Mouse (Mus musculus): ENCODE measurements at regions not wholly inside any gene's neighbourhood (a gene's known extent, or its start where the extent isn't known, plus 50 kb on each side); places are given as distances from the start of the nearest gene placed in this dataset.

DNA sequence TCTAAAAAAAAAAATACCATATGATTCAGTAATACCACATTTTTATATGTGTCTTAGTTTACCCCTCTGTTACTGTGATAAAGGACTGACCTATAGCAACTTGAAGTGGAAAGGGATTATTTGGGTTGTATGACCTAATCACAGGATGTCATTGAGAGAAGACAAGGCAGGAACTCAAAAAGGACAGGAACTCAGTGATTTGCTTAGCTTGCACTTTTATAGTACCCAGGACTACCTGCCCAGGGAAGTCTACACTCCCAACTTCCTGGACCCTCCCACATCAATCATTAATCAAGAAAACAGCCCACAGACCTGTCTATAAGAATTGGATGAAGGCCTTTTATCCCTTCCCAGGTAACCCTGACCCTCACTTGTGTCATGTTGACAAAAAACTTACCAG is 303.0 kb upstream of the Xrcc4 start:
- no peak overlapping the region for H3K4me3 ChIP-seq (ENCODE audit: extremely low read depth, insufficient read depth, insufficient read length)
- no peak for DNase-seq (ENCODE audit: low read depth in 1 of 2, low spot score in 2 of 2)
- no peak overlapping the region for H3K27ac ChIP-seq (ENCODE audit: insufficient read depth, low read length)
- H3K27me3 ChIP-seq (ENCODE audit: control insufficient read depth, insufficient read depth, low read length): no peaks in the 10 kb centered on the region
- H3K36me3 ChIP-seq (ENCODE audit: control insufficient read depth, insufficient read depth, low read length): no peaks in the 10 kb centered on the region
- no peak for TF ChIP-seq CTCF (IDR thresholded peaks at IDR 0.05; ENCODE audit: extremely low read depth, insufficient read depth, insufficient read length, insufficient replicate concordance)
- TF ChIP-seq POLR2A (IDR thresholded peaks at IDR 0.05; ENCODE audit: low read depth, low read length): no peak
- H3K4me1 ChIP-seq (ENCODE audit: control insufficient read depth, insufficient read depth, insufficient read length): no peaks in the 10 kb centered on the region

DNA sequence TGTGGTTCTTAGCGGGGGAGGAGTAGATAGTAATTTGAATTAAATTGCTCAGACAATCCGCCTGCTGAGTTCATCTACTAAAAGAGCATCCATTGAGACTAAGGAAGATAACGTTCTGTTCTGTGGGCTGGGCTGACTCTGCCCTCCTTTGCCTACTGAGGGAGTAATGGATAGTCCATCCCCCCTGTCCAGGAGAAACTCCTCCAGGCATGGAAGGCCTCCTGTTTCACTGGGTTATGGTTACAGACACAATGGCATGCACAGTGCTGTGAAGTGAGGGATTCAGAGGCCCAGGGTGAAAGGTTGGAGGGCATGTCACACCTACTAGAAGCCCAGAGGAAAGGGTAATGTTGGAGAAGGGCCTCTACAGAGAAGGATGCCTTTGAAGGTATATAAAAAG is 287.2 kb upstream of the Xrcc4 start:
- H3K4me3 ChIP-seq (ENCODE audit: extremely low read depth, insufficient read depth, insufficient read length): no peak overlapping the region
- WGBS: 84% methylated on average over 3 of the region's 3 CpGs
- H3K36me3 ChIP-seq (ENCODE audit: control insufficient read depth, insufficient read depth, low read length): no peaks in the 10 kb centered on the region
- TF ChIP-seq POLR2A (IDR thresholded peaks at IDR 0.05; ENCODE audit: low read depth, low read length) (no peak), CTCF (IDR thresholded peaks at IDR 0.05; ENCODE audit: extremely low read depth, insufficient read depth, insufficient read length, insufficient replicate concordance) (no peak)
- no peaks in the 10 kb centered on the region for H3K27me3 ChIP-seq (ENCODE audit: control insufficient read depth, insufficient read depth, low read length)
- no peak overlapping the region for H3K27ac ChIP-seq (ENCODE audit: insufficient read depth, low read length)
- no peak for DNase-seq (ENCODE audit: low read depth in 1 of 2, low spot score in 2 of 2)
- no peaks in the 10 kb centered on the region for H3K4me1 ChIP-seq (ENCODE audit: control insufficient read depth, insufficient read depth, insufficient read length)

DNA sequence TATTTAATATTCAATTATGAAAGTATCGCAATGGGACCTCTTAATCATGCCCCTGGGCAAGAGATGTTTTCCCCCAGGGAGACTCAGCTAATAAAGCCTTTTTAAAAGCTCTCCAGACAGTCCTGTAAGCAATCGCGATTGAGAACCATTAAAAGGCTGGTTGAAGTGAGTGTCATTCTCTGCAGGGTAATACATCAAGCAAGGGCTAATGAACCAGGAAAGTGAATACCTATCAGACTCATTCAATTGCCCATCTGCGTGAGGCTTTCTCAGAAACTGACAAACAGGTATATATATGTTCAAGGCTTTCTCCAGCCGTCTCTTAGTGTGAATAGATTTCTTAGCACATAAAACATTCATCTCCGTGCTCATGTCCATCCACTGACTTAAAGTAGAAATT is 286.8 kb upstream of the Xrcc4 start:
- no peak overlapping the region for H3K27ac ChIP-seq (ENCODE audit: insufficient read depth, low read length)
- H3K4me3 ChIP-seq (ENCODE audit: extremely low read depth, insufficient read depth, insufficient read length): no peak overlapping the region
- DNase-seq (ENCODE audit: low read depth in 1 of 2, low spot score in 2 of 2): no peak
- TF ChIP-seq POLR2A (IDR thresholded peaks at IDR 0.05; ENCODE audit: low read depth, low read length): no peak
- TF ChIP-seq CTCF (IDR thresholded peaks at IDR 0.05; ENCODE audit: extremely low read depth, insufficient read depth, insufficient read length, insufficient replicate concordance): no peak
- 89% methylated on average over 6 of the region's 6 CpGs for WGBS
- no peaks in the 10 kb centered on the region for H3K36me3 ChIP-seq (ENCODE audit: control insufficient read depth, insufficient read depth, low read length)
- H3K4me1 ChIP-seq (ENCODE audit: control insufficient read depth, insufficient read depth, insufficient read length): no peaks in the 10 kb centered on the region
- H3K27me3 ChIP-seq (ENCODE audit: control insufficient read depth, insufficient read depth, low read length): no peaks in the 10 kb centered on the region

DNA sequence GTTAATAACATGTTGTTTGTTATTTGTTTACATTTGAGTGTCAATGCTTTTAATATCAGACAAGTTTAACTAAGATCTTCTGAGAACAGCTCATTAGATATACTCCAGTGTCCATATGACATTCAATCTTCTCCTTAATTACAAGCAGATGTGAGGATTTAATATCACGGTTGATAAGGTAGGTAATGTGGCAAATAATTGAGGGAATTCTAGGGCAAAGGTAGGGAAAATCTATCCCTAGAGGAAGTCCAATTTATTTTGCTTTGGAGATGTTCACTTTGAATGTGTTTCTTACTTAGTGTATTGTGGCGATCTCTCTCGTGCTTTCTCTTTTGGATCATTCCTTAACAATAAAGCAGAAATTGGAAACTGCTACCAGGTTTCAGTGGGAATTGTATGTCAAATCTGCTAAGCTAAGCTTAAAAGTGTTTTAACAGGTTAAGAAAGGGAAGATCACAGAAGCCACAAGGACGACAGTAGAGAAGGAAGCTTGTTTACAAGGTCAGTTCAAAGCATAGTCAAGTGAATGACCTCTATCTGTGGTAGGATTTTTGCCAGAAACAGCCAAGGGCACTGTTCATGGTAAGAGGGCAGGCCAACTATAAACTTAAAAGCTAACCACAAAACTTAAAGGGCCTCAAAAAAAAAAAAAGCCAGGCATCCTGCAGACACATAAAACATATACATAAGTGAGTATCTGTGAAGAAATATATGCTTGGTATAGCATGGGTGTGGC is 282.2 kb upstream of the Xrcc4 start:
- no peaks in the 10 kb centered on the region for H3K4me1 ChIP-seq (ENCODE audit: control insufficient read depth, insufficient read depth, insufficient read length)
- 82% methylated on average over 4 of the region's 4 CpGs for WGBS
- TF ChIP-seq CTCF (IDR thresholded peaks at IDR 0.05; ENCODE audit: extremely low read depth, insufficient read depth, insufficient read length, insufficient replicate concordance): no peak
- no peak for TF ChIP-seq POLR2A (IDR thresholded peaks at IDR 0.05; ENCODE audit: low read depth, low read length)
- H3K27ac ChIP-seq (ENCODE audit: insufficient read depth, low read length): no peak overlapping the region
- H3K4me3 ChIP-seq (ENCODE audit: extremely low read depth, insufficient read depth, insufficient read length): no peak overlapping the region
- DNase-seq (ENCODE audit: low read depth in 1 of 2, low spot score in 2 of 2): no peak
- H3K27me3 ChIP-seq (ENCODE audit: control insufficient read depth, insufficient read depth, low read length): no peaks in the 10 kb centered on the region
- no peaks in the 10 kb centered on the region for H3K36me3 ChIP-seq (ENCODE audit: control insufficient read depth, insufficient read depth, low read length)

DNA sequence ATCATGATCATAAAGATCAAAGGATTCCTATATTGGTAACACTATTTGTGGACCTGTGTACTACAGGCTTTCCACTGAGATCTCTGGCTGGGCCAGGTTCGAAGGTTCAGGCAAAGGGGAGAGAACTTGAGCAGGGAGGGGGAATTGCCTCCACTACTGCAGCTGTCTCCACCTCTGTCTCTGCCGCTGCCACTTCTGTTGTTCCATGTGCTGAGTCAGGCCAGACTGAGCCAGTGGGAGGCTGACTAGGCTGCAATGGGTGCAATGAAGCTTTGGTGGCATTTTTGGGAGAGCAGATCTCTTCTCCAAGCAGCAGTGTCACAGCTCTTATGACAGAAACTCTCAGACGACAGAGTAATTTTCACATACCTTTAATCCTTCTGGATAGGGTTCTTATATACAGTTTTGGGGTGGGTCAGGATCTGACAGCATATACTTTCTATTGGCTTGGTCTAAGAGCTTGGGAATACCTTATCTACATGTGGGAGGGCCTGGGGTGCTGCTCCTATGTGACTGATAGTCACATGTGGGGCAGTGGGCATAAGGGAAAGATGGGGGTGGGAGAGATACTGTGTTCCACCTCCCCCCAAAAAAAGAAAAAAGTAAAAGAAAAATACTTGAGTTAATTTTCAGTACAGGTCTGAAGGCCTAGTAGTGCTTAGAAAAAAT is 281.5 kb upstream of the Xrcc4 start:
- Histone ChIP-seq H3K27ac (ENCODE audit: insufficient read depth, low read length) (no peak overlapping the region), H3K4me3 (ENCODE audit: extremely low read depth, insufficient read depth, insufficient read length) (no peak overlapping the region), H3K27me3 (ENCODE audit: control insufficient read depth, insufficient read depth, low read length) (no peaks in the 10 kb centered on the region), H3K36me3 (ENCODE audit: control insufficient read depth, insufficient read depth, low read length) (no peaks in the 10 kb centered on the region), H3K4me1 (ENCODE audit: control insufficient read depth, insufficient read depth, insufficient read length) (no peaks in the 10 kb centered on the region)
- TF ChIP-seq POLR2A (IDR thresholded peaks at IDR 0.05; ENCODE audit: low read depth, low read length): no peak
- WGBS: 84% methylated on average over 3 of the region's 3 CpGs
- no peak for DNase-seq (ENCODE audit: low read depth in 1 of 2, low spot score in 2 of 2)

DNA sequence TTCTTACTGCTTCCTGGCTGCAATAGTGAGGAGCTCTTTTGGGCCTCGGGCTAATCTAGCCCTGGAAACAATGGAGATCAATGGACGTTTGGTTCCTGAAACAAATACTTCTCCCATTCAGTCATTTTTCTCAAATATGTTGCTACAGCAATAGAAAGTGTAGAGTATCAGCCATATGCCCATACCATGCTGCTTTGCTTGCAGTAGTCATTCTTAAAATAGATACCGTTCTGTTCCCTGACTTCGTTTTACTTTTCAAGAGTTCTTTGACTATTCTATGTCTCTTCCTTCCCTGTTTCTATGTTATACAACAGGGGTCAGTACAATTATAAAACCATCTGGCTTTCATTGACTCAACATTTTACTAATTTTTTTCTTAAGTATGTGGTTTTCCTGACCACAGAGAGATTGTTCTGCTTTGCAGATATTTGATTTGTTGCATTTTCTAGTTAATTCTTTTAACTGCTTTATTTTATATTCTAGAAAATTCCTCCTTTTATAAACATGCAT is 275.2 kb upstream of the Xrcc4 start:
- Histone ChIP-seq H3K27ac (ENCODE audit: insufficient read depth, low read length) (no peak overlapping the region), H3K4me3 (ENCODE audit: extremely low read depth, insufficient read depth, insufficient read length) (no peak overlapping the region), H3K27me3 (ENCODE audit: control insufficient read depth, insufficient read depth, low read length) (no peaks in the 10 kb centered on the region), H3K4me1 (ENCODE audit: control insufficient read depth, insufficient read depth, insufficient read length) (no peaks in the 10 kb centered on the region), H3K36me3 (ENCODE audit: control insufficient read depth, insufficient read depth, low read length) (no peaks in the 10 kb centered on the region)
- no peak for TF ChIP-seq CTCF (IDR thresholded peaks at IDR 0.05; ENCODE audit: extremely low read depth, insufficient read depth, insufficient read length, insufficient replicate concordance)
- TF ChIP-seq POLR2A (IDR thresholded peaks at IDR 0.05; ENCODE audit: low read depth, low read length): no peak
- DNase-seq (ENCODE audit: low read depth in 1 of 2, low spot score in 2 of 2): no peak
- 18% methylated on average over 4 of the region's 4 CpGs for WGBS
